In the genomic region with DNA sequence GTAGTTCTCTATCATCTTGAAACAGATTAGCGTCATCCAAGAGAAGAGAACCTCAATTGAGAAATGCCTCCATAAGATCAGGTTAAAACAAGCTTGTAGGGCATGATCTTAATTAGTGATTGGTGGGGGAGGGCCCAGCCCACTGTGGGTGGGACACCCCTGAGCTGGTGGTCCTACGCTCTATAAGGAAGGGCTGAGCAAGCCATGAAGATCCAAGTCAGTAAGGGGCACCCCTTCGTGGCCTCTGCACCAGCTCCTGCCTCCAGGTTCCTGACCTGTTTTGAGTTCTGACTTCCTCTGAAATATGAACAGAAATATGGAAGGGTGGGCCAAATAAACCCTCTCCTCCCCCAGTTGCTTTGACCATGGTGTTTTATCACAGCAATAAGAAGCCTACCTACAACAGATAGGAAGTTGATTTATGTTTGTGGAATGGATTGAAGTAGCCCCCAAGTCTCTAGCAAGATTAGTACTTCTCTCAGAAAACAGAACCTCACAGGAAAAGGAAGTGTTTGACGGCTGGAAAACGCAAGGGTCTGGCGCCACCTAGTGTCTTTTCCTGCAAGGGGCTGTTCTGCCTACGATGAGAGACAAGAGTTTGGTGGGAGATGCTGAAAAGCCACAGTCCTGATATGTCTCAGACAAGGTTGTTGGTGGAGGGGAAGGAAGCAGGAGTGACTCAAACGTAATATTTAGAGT, we compare ENCODE assay signal across 9 mouse cellular contexts.
DNase-seq lines count a peak whose midpoint lies in the region; ATAC-seq and TF ChIP-seq lines count a peak whose summit lies in the region.
"Had no signal": no experiment of that assay in that cellular context is flagged by ENCODE, and none has a peak within 500 bp of the region (broad histone marks: within the 10 kb centered on the region; RNA-seq: fewer than 3 reads in every experiment).

No protein-coding gene starts in this region.

- DNase-seq in Muller cell, postnatal 12 days (ENCODE audit: inconsistent ontology term), result peak; percentile 85
- peak; percentile 76 to 84 for DNase-seq in cerebellum, adult 18-20 months
- DNase-seq in forebrain, postnatal 0 days, result peak; percentile 91
- DNase-seq in hindbrain, embryonic 11.5 days (ENCODE audit: low spot score), result peak; percentile 90
- DNase-seq in layer of hippocampus, adult 9-10 months (ENCODE audit: low spot score), result peak; percentile 73
- DNase-seq in lung, postnatal 10 days, result peak; percentile 93
- peak; percentile 83 for DNase-seq in ovary, postnatal 14 days (ENCODE audit: low spot score)
- DNase-seq in thymus, postnatal 14 days, result peak; percentile 90

- no peaks in the 10 kb centered on the region for H3K4me1 ChIP-seq in forebrain, postnatal 0 days (ENCODE audit: insufficient read depth)
- no peaks in the 10 kb centered on the region for H3K4me1 ChIP-seq in hindbrain, embryonic 11.5 days (replicated peaks; ENCODE audit: control insufficient read depth, insufficient read depth, low read length)

- no peak overlapping the region for H3K9ac ChIP-seq in forebrain, postnatal 0 days
- H3K9ac ChIP-seq in hindbrain, embryonic 11.5 days (ENCODE audit: low read depth, low read length), result no peak overlapping the region
- H3K9ac ChIP-seq: stomach, embryonic 15.5 days had no signal

- peak; percentile 71 for ATAC-seq in forebrain, postnatal 0 days
- ATAC-seq in hindbrain, embryonic 11.5 days (ENCODE audit: low FRiP score), result peak; percentile 63; the same call in 1 of the 2 replicates

- no peak overlapping the region for H3K4me2 ChIP-seq in forebrain, postnatal 0 days (ENCODE audit: low read depth)
- no peak overlapping the region for H3K4me2 ChIP-seq in hindbrain, embryonic 11.5 days (replicated peaks; ENCODE audit: low read depth, low read length)
- H3K4me2 ChIP-seq: stomach, embryonic 15.5 days had no signal

- TF ChIP-seq CTCF in forebrain, postnatal 0 days (IDR thresholded peaks at IDR 0.05; ENCODE audit: low read depth), result peak; percentile 96

- no peaks in the 10 kb centered on the region for H3K27me3 ChIP-seq in forebrain, postnatal 0 days (ENCODE audit: insufficient read depth, low read length)
- no peaks in the 10 kb centered on the region for H3K27me3 ChIP-seq in hindbrain, embryonic 11.5 days (ENCODE audit: control insufficient read depth, insufficient read depth, low read length)
- H3K27me3 ChIP-seq: stomach, embryonic 15.5 days had no signal

- no peak overlapping the region for H3K4me3 ChIP-seq in forebrain, postnatal 0 days (ENCODE audit: low read depth, low read length)
- no peak overlapping the region for H3K4me3 ChIP-seq in hindbrain, embryonic 11.5 days (ENCODE audit: low read depth, low read length)
- H3K4me3 ChIP-seq: stomach, embryonic 15.5 days had no signal

- WGBS in forebrain, postnatal 0 days, result 25% methylated on average over 8 of the region's 8 CpGs
- WGBS in hindbrain, embryonic 11.5 days, result 22% methylated on average over 8 of the region's 8 CpGs

- no peaks in the 10 kb centered on the region for H3K9me3 ChIP-seq in forebrain, postnatal 0 days (ENCODE audit: low read length)
- H3K9me3 ChIP-seq in hindbrain, embryonic 11.5 days (ENCODE audit: control insufficient read depth, low read length), result no peaks in the 10 kb centered on the region
- H3K9me3 ChIP-seq: stomach, embryonic 15.5 days had no signal

- no peaks in the 10 kb centered on the region for H3K36me3 ChIP-seq in forebrain, postnatal 0 days (ENCODE audit: insufficient read depth)
- H3K36me3 ChIP-seq in hindbrain, embryonic 11.5 days (ENCODE audit: control insufficient read depth, insufficient read depth, low read length), result no peaks in the 10 kb centered on the region
- H3K36me3 ChIP-seq: stomach, embryonic 15.5 days had no signal

- H3K27ac ChIP-seq in forebrain, postnatal 0 days (ENCODE audit: low read depth, low read length), result no peak overlapping the region
- no peak overlapping the region for H3K27ac ChIP-seq in hindbrain, embryonic 11.5 days (ENCODE audit: low read depth, low read length)
